Mouse (Mus musculus) induced T-regulatory cell, adult 2 months (primary cell): ENCODE data around the gene Atoh8.

Experiments used
- DNase-seq: peaks from one replicate; pipeline ENCODE4 v3.0.0-alpha.2; 2012; ENCODE audit warnings: low read depth

Atoh8 gene

DNA sequence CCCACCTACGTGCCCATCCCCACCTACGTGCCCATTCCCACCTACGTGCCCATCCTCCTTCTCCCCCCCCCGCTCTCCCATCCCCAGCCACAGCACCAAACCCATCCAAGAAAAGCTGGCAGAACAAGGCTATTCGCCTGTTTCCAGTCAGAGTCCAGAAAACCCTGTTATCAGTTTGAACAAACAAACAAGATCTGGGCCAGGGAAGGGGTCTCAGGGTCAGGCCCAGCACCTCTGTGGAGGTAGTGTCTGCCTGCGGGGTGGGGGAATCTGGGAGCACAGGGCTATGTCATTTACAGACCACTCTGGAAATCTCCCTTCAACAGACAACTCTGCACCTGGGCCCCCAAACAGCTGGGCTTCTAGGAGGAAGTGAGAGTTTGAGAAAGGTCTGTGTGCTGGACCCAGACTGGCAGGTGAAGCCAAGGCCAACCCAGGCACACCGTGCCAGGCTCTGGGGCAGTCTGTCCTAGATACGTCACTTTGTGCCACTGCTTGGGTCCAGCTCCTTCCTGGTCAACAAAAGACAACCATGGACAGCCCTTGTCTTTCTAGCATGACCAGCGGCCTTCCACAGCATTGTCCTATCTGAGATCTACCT is 7.6 kb downstream of the Atoh8 start:
- no peak for DNase-seq

- DNase-seq, result no peak
Observed at GRCm38 (mm10) chr6:72227011-72227410, 8.4 kb downstream of the Atoh8 start.

DNA sequence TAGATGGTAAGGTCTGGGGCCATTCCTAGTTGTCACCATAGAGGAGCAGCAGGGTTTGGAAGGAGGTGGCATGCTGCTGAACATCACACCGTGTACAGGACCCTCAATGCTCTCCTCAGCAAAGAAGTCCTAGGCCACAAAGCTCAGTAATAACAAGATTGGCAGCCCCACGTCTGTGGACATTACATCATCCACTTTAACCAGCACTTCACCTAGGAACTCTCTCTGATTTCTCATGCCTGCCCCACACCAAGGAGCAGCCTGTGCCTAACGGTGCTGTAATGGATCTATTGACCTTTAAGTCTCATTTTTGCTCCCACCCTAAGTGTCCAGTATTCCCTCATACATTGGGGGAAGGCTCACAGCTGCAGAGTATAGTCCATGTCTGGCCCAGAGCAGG is 9.7 kb downstream of the Atoh8 start:
- DNase-seq, result no peak

DNA sequence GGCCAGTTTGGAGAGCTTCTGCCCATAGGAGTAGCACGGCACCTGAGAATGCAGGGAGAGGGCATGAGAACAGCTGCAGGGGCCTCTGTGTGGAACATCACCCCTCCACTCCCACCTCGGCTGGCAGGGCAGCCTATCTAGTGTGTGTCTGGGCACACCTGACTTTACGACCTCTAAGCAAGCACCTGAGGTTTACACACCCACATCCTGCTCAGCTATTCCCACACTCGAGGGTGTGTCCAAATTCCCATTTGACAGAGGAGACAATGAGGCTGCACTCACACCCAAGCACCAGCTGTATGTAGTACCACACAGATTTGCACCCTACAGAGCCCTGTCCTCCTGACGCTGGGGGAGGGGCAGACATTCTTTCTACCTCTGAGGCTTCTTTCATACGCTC is 11.5 kb downstream of the Atoh8 start:
- no peak for DNase-seq

DNA sequence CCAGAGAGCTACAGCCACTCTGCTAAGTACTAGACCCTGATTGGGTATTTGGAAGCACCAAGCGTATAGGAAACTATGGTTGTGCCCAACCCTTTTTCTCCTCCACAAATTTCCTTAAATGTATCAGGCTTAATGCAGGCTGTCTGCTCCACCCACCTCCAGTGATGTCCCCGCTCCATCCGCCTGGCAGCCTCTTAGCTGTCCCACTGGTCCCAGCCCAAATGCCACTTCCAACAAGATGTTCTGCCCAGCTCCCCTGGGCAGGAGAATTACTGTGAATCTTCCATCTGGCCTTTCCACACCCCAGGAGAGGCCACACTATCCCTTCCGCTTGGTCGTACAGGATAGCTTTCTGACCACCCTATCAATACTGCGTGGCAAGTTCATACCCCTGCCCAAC is 12.5 kb downstream of the Atoh8 start:
- DNase-seq, result no peak

GRCm38 (mm10) chr6:72222271-72222724 is 13.1 kb downstream of the Atoh8 start:
- DNase-seq, result no peak

DNA sequence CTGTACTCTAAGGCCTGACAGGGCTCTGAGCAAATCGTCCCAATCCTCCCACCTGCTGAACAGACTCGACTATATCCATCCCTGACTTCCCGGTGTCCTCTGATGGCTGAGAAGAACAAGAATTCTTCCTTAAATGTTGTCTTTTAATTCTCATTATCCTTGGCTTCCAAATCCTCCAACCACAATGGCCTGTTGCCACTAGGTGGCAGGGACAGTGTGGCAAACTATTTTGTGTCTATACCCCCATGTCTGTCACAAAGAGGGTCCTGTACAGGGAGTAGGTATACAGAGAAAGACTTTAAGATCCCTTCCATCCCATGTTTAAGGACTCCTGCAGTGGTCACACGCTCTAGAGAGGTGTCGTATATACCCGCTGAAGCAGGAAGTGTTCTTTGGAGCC is 14.1 kb downstream of the Atoh8 start:
- DNase-seq, result no peak

DNA sequence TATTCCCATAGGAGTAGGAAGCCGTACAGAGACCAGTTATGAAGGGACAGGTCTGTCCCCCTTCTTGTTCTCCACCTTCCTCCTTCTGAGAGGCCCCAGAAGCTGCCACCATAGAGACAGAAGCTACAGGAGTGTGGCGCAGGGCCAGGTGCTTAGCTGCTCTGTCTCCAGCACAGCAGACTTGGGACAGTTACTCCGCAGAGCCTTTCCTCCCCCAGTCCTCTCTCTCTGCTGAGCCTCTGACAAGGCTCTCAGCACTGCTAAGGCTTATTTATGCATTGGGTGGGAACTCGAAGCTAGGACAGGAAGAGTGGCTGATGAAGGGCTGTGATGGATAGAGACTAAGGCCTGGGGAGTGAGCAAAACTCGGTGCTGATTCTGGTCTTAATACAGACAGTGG is 15.8 kb downstream of the Atoh8 start:
- DNase-seq, result no peak

GRCm38 (mm10) chr6:72218281-72218680 is 17.1 kb downstream of the Atoh8 start:
- DNase-seq, result no peak

GRCm38 (mm10) chr6:72217415-72217784 is 18.0 kb downstream of the Atoh8 start:
- DNase-seq, result no peak

DNA sequence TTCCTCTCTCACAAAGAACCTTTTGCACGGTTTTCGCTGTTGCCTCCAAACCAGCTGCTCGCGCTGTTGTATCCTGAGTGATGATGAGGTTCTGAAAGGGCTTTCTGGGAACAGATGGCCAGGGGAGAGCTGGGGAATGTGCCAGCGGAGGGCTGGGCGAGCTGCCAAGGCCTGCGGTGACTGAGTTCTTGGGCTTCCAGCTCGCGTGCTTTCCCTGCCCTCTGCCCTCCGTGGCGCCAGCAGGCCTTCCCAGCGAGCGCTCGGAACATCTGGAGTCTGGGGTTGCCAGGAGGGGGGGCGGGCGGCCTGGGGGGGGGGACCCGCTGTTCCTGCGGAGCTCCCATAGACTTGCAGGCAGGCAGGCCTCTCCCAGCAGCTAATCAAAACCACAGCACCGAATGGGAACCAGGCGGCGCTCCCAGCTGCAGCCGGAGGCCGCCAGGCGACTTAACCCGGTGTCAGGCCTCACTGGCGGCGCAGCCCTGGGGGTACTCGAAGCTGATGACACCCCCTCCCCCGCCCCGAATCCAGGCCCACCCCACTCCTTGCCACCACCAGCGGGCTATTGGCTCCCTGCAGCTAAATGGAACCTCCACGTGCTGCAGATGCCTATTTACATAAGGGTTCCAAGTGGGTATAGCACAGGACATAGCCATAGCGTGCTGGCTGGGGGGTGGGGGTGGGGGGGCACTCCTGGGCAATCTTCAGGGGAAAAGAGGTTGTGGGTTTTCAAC is 18.5 kb downstream of the Atoh8 start:
- no peak for DNase-seq

- no peak for DNase-seq
Observed at GRCm38 (mm10) chr6:72215582-72215981, 19.8 kb downstream of the Atoh8 start.

GRCm38 (mm10) chr6:72211360-72211759 is 24.0 kb downstream of the Atoh8 start:
- DNase-seq, result no peak

DNA sequence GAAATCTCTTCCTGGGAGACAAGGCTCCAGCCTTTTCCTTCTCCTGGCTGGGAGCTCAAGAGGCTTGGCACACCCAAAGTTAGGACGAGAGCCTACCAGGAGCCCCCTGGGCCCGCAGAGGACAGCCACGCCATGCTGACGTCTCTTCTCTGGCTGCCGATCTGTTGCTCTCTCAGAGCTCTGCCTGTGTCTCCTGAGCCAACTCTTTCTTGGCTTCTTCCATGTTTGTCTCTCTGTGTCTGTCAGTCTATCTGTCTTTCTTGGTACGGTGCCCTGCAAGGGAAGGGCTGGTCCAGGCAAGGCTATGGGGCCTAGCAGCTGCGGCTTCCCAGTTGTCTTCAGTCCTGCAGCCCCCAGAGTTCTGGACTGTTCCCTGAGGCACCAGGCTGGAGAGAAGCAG is 24.6 kb downstream of the Atoh8 start:
- no peak for DNase-seq

GRCm38 (mm10) chr6:72209738-72210137 is 25.6 kb downstream of the Atoh8 start:
- DNase-seq, result no peak

- DNase-seq, result no peak
Observed at GRCm38 (mm10) chr6:72208406-72209045, 26.9 kb downstream of the Atoh8 start.

DNA sequence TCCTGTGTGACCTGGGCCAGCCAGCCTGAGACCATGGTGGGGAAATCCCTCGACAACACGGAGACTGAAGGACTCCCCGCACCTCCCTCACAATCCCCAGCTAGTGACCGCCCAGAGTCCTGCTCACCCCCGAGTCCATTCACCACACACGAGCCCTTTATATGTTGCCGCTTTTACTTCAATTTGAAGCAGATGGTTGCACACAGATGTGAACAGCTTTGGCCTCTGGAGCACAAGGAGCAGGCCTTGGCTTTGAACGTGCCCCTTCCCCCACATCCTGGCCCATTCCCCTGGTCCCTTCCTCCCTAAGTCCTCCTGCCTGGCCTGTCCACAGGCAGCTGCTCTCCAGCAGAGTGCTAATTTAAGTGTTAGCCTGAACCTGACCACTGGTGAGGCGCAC is 29.4 kb downstream of the Atoh8 start:
- no peak for DNase-seq

GRCm38 (mm10) chr6:72204858-72205257 is 30.5 kb downstream of the Atoh8 start:
- no peak for DNase-seq

DNA sequence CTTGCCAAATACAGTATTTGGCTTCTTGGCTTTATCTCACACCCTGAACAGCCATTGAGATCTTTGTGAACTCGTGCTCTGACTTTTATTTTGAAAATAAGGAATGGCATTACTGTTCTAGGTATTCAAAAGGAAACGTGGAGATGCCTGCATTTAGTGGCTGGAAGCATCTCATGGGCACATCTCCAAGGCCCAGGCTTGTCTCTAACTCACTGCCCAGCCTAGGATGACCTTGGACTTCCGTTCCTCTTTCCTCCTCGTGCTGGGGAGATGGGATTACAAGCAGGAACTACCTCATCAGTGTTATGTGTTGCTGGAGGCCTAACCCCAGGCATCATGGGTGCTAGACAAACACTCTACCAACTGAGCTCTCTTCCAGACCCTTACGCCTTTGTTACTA is 32.1 kb downstream of the Atoh8 start:
- no peak for DNase-seq

GRCm38 (mm10) chr6:72202732-72203131 is 32.6 kb downstream of the Atoh8 start:
- no peak for DNase-seq

GRCm38 (mm10) chr6:72200595-72201256 is 34.7 kb downstream of the Atoh8 start:
- no peak for DNase-seq

GRCm38 (mm10) chr6:72197515-72197914 is 37.9 kb downstream of the Atoh8 start:
- DNase-seq, result no peak

GRCm38 (mm10) chr6:72196660-72197059 is 38.7 kb downstream of the Atoh8 start:
- DNase-seq, result no peak
